Mouse (Mus musculus): ENCODE measurements at regions not wholly inside any gene's neighbourhood (a gene's known extent, or its start where the extent isn't known, plus 50 kb on each side); places are given as distances from the start of the nearest gene placed in this dataset.

DNA sequence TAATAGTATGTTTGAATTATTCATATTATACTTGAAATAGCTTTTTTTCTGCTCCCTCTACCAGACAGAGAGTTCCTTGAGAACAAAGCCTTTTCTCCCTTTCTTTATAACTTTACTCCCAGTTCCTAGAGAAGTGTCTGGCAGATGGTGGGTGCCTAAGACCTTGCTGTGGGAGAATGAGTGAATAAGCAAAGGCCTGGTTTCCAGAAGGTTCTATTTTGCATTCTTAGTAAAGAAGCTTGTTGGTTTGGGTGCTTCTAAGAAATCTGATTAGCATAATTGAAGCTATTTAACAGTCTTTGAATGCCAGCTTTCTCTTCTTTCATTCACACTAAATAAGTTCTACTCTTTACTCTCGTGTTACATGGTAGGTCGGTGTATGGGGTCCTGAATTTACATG is 1104.2 kb downstream of the Gsdmc2 start:
- no peak overlapping the region for H3K4me3 ChIP-seq
- H3K79me2 ChIP-seq (replicated peaks; ENCODE audit: control insufficient read depth, insufficient read depth, low read length) = no peaks in the 10 kb centered on the region
- H3K4me1 ChIP-seq (ENCODE audit: control insufficient read depth, insufficient read depth, low read length) = no peaks in the 10 kb centered on the region
- H3K27me3 ChIP-seq (ENCODE audit: control insufficient read depth, insufficient read depth, low read length) = no peaks in the 10 kb centered on the region
- H3K27ac ChIP-seq = no peak overlapping the region
- TF ChIP-seq POLR2A (IDR thresholded peaks at IDR 0.05; ENCODE audit: insufficient read depth, low read depth, low read length) (no peak), EP300 (IDR thresholded peaks at IDR 0.05; ENCODE audit: insufficient read depth, low read depth, low read length) (no peak), CTCF (IDR thresholded peaks at IDR 0.05) (no peak)
- intact Hi-C loops (cut with DNase I) = no loop called here
- WGBS = 93% methylated on average over 2 of the region's 2 CpGs
- H3K9ac ChIP-seq (ENCODE audit: low read depth, low read length) = no peak overlapping the region
- DNase-seq = no peak
- H3K36me3 ChIP-seq (ENCODE audit: control insufficient read depth, insufficient read depth, low read length) = no peaks in the 10 kb centered on the region

GRCm38 (mm10) chr15:62735334-62735733 is 1109.6 kb downstream of the Gsdmc2 start:
- H3K4me3 ChIP-seq = no peak overlapping the region
- H3K36me3 ChIP-seq (ENCODE audit: control insufficient read depth, insufficient read depth, low read length) = no peaks in the 10 kb centered on the region
- intact Hi-C loops (cut with DNase I) = no loop called here
- TF ChIP-seq EP300 (IDR thresholded peaks at IDR 0.05; ENCODE audit: insufficient read depth, low read depth, low read length) (no peak), POLR2A (IDR thresholded peaks at IDR 0.05; ENCODE audit: insufficient read depth, low read depth, low read length) (no peak), CTCF (IDR thresholded peaks at IDR 0.05) (no peak)
- H3K9ac ChIP-seq (ENCODE audit: low read depth, low read length) = no peak overlapping the region
- H3K4me1 ChIP-seq (ENCODE audit: control insufficient read depth, insufficient read depth, low read length) = no peaks in the 10 kb centered on the region
- H3K79me2 ChIP-seq (replicated peaks; ENCODE audit: control insufficient read depth, insufficient read depth, low read length) = no peaks in the 10 kb centered on the region
- no peak overlapping the region for H3K27ac ChIP-seq
- 36% methylated on average over 1 of the region's 1 CpGs for WGBS
- DNase-seq = no peak
- no peaks in the 10 kb centered on the region for H3K27me3 ChIP-seq (ENCODE audit: control insufficient read depth, insufficient read depth, low read length)

- Histone ChIP-seq H3K4me3 (no peak overlapping the region), H3K9ac (ENCODE audit: low read depth, low read length) (no peak overlapping the region), H3K27me3 (ENCODE audit: control insufficient read depth, insufficient read depth, low read length) (no peaks in the 10 kb centered on the region), H3K4me1 (ENCODE audit: control insufficient read depth, insufficient read depth, low read length) (no peaks in the 10 kb centered on the region), H3K27ac (no peak overlapping the region), H3K36me3 (ENCODE audit: control insufficient read depth, insufficient read depth, low read length) (no peaks in the 10 kb centered on the region), H3K79me2 (replicated peaks; ENCODE audit: control insufficient read depth, insufficient read depth, low read length) (no peaks in the 10 kb centered on the region)
- no peak for DNase-seq
- WGBS = 42% methylated on average over 3 of the region's 3 CpGs
- no peak for TF ChIP-seq CTCF (IDR thresholded peaks at IDR 0.05)
- TF ChIP-seq POLR2A (IDR thresholded peaks at IDR 0.05; ENCODE audit: insufficient read depth, low read depth, low read length) = no peak
- TF ChIP-seq EP300 (IDR thresholded peaks at IDR 0.05; ENCODE audit: insufficient read depth, low read depth, low read length) = no peak
- intact Hi-C loops (cut with DNase I) = no loop called here
Measured at GRCm38 (mm10) chr15:62734900-62735299, 1110.1 kb downstream of the Gsdmc2 start.

- intact Hi-C loops (cut with DNase I) = no loop called here
- no peak overlapping the region for H3K9ac ChIP-seq (ENCODE audit: low read depth, low read length)
- 47% methylated on average over 3 of the region's 3 CpGs for WGBS
Measured at GRCm38 (mm10) chr15:62730524-62730923, 1114.5 kb downstream of the Gsdmc2 start.

GRCm38 (mm10) chr15:62714265-62714664 is 1130.7 kb downstream of the Gsdmc2 start:
- Histone ChIP-seq H3K27ac (no peak overlapping the region), H3K79me2 (replicated peaks; ENCODE audit: control insufficient read depth, insufficient read depth, low read length) (no peaks in the 10 kb centered on the region), H3K9ac (ENCODE audit: low read depth, low read length) (no peak overlapping the region), H3K27me3 (ENCODE audit: control insufficient read depth, insufficient read depth, low read length) (no peaks in the 10 kb centered on the region), H3K4me3 (no peak overlapping the region), H3K4me1 (ENCODE audit: control insufficient read depth, insufficient read depth, low read length) (peaks cover 1% of the 10 kb centered on the region; the same call in 1 of the 2 replicates), H3K36me3 (ENCODE audit: control insufficient read depth, insufficient read depth, low read length) (no peaks in the 10 kb centered on the region)
- intact Hi-C loops (cut with DNase I) = no loop called here
- TF ChIP-seq EP300 (IDR thresholded peaks at IDR 0.05; ENCODE audit: insufficient read depth, low read depth, low read length) (no peak), POLR2A (IDR thresholded peaks at IDR 0.05; ENCODE audit: insufficient read depth, low read depth, low read length) (no peak), CTCF (IDR thresholded peaks at IDR 0.05) (no peak)
- no peak for DNase-seq
- WGBS = 53% methylated on average over 3 of the region's 3 CpGs

More at GRCm38 (mm10) chr15:62730524-62730923, 1114.5 kb downstream of the Gsdmc2 start:
- H3K36me3 ChIP-seq (ENCODE audit: control insufficient read depth, insufficient read depth, low read length) = no peaks in the 10 kb centered on the region
- no peaks in the 10 kb centered on the region for H3K27me3 ChIP-seq (ENCODE audit: control insufficient read depth, insufficient read depth, low read length)
- no peak overlapping the region for H3K4me3 ChIP-seq
- no peak for DNase-seq
- H3K4me1 ChIP-seq (ENCODE audit: control insufficient read depth, insufficient read depth, low read length) = no peaks in the 10 kb centered on the region
- no peaks in the 10 kb centered on the region for H3K79me2 ChIP-seq (replicated peaks; ENCODE audit: control insufficient read depth, insufficient read depth, low read length)
- no peak overlapping the region for H3K27ac ChIP-seq
- TF ChIP-seq EP300 (IDR thresholded peaks at IDR 0.05; ENCODE audit: insufficient read depth, low read depth, low read length) = no peak
- TF ChIP-seq CTCF (IDR thresholded peaks at IDR 0.05) = no peak
- TF ChIP-seq POLR2A (IDR thresholded peaks at IDR 0.05; ENCODE audit: insufficient read depth, low read depth, low read length) = no peak

DNA sequence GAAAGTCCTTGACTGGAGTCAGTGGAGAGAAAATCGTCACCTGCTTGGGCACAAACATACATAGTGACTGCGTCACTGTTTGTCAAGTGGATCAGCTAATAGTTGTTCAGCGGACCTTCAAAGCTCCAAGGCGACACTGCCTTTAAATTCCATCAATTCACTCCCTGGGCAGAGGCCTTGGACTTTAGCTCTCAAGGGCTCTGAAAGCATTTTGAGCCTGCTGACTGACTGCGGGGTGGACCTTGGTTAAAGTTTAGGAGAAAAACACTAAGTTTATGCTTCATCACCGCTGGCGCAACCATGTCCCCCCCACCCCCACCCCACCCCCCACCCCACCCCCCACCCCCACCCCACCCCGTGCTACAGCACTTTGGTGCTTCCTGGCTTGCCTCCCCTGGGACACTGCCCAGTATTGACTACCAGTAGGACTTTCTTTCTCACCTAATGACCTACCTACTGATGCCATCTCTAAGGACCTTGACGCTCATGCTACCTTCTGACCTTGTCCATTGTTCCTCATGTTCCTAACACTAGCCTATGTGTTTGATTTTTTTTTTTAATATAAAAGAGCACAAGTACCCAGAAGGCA is 1132.3 kb downstream of the Gsdmc2 start:
- TF ChIP-seq EP300 (IDR thresholded peaks at IDR 0.05; ENCODE audit: insufficient read depth, low read depth, low read length) (no peak), CTCF (IDR thresholded peaks at IDR 0.05) (no peak), POLR2A (IDR thresholded peaks at IDR 0.05; ENCODE audit: insufficient read depth, low read depth, low read length) (no peak)
- WGBS = 85% methylated on average over 9 of the region's 9 CpGs

More for the DNA sequence above, 1132.3 kb downstream of the Gsdmc2 start:
- Histone ChIP-seq H3K27me3 (ENCODE audit: control insufficient read depth, insufficient read depth, low read length) (no peaks in the 10 kb centered on the region), H3K4me3 (no peak overlapping the region), H3K9ac (ENCODE audit: low read depth, low read length) (no peak overlapping the region), H3K4me1 (ENCODE audit: control insufficient read depth, insufficient read depth, low read length) (peaks cover 1% of the 10 kb centered on the region; the same call in 1 of the 2 replicates), H3K27ac (no peak overlapping the region), H3K79me2 (replicated peaks; ENCODE audit: control insufficient read depth, insufficient read depth, low read length) (no peaks in the 10 kb centered on the region), H3K36me3 (ENCODE audit: control insufficient read depth, insufficient read depth, low read length) (no peaks in the 10 kb centered on the region)
- no peak for DNase-seq
- intact Hi-C loops (cut with DNase I) = no loop called here

Data from heart, adult 2 months (tissue).